Mouse (Mus musculus) lung, embryonic 15.5 days (tissue): ENCODE measurements around the gene Trip4. TPM values are rescaled to one million over a fixed set of nuclear protein-coding genes. Genes with fewer than 3 reads are reported as not detected.

Source experiments
- ATAC-seq: fragments of 200-750 bp; cut with Nextera tagmentation; 2 replicates; pipeline ENCODE4 v1.8.0; 2017; ENCODE audit warnings: moderate number of reproducible peaks, borderline replicate concordance; ENCODE audit not compliant: low FRiP score, low TSS enrichment; ENCODE audit errors: extremely low read depth
- H3K27ac ChIP-seq: fragments of 300-500 bp; sonication (generic); 2 replicates; pipeline ENCODE4 v1.5.1; 2015; ENCODE audit warnings: moderate library complexity, mild to moderate bottlenecking, inconsistent platforms
- H3K27me3 ChIP-seq: fragments of 300-500 bp; sonication (generic); 2 replicates; pipeline ENCODE4 v1.6.1; 2015; ENCODE audit warnings: inconsistent platforms
- H3K36me3 ChIP-seq: fragments of 300-500 bp; sonication (generic); 2 replicates; pipeline ENCODE4 v1.6.1; 2015; ENCODE audit warnings: inconsistent platforms
- H3K4me1 ChIP-seq: fragments of 300-500 bp; sonication (generic); 2 replicates; pipeline ENCODE4 v1.6.1; 2015; ENCODE audit warnings: inconsistent platforms
- H3K4me2 ChIP-seq: fragments of 300-500 bp; sonication (generic); 2 replicates; pipeline ENCODE4 v1.6.1; 2015; ENCODE audit warnings: inconsistent platforms, mild to moderate bottlenecking, moderate library complexity
- H3K4me3 ChIP-seq: fragments of 300-500 bp; sonication (generic); 2 replicates; pipeline ENCODE4 v1.5.1; 2015; ENCODE audit warnings: mild to moderate bottlenecking, inconsistent platforms
- H3K9ac ChIP-seq: fragments of 300-500 bp; sonication (generic); 2 replicates; pipeline ENCODE4 v1.6.1; 2015; ENCODE audit warnings: inconsistent platforms
- H3K9me3 ChIP-seq: fragments of 300-500 bp; sonication (generic); 2 replicates; pipeline ENCODE4 v1.6.1; 2016; ENCODE audit warnings: inconsistent platforms
- WGBS: fragments of 180-500 bp; shearing (Covaris S2); methylation state at CpG from one replicate; pipeline ENCODE4 v1.1.7; 2015; 5-methylcytosine and 5-hydroxymethylcytosine counted together
- polyA plus RNA-seq: library from polyadenylated mRNA; unstranded; fragments of >200 nt; fragmentation: Nextera tagmentation; extraction: Ambion mirVana; gene quantifications from 2 replicates; pipeline ENCODE4 v1.2.1, GENCODE M21; 2015

The Trip4 gene
- polyA plus RNA-seq, 1 experiment from 2014 or later = 32.3 TPM

- Histone ChIP-seq H3K9me3 (no peaks in the 10 kb centered on the region), H3K4me3 (no peak overlapping the region), H3K9ac (no peak overlapping the region), H3K27ac (no peak overlapping the region), H3K4me2 (no peak overlapping the region), H3K27me3 (no peaks in the 10 kb centered on the region), H3K36me3 (no peaks in the 10 kb centered on the region), H3K4me1 (peaks cover 37% of the 10 kb centered on the region)
- WGBS = 84% methylated on average over 4 of the region's 4 CpGs
- no peak for ATAC-seq
Measured at GRCm38 (mm10) chr9:65822011-65822410, 86.6 kb downstream of the Trip4 start.

GRCm38 (mm10) chr9:65820301-65820700 lies 88.3 kb downstream of the Trip4 start:
- ATAC-seq = no peak

GRCm38 (mm10) chr9:65818402-65818801 lies 90.2 kb downstream of the Trip4 start:
- no peaks in the 10 kb centered on the region; the same call in 1 of the 2 replicates for H3K9me3 ChIP-seq
- no peak overlapping the region for H3K4me3 ChIP-seq
- no peak overlapping the region for H3K4me2 ChIP-seq
- no peak overlapping the region for H3K9ac ChIP-seq
- H3K27ac ChIP-seq = no peak overlapping the region
- WGBS = 88% methylated on average over 2 of the region's 2 CpGs
- no peak for ATAC-seq
- H3K36me3 ChIP-seq = no peaks in the 10 kb centered on the region; the same call in 1 of the 2 replicates
- no peaks in the 10 kb centered on the region for H3K27me3 ChIP-seq
- peaks cover 8% of the 10 kb centered on the region for H3K4me1 ChIP-seq

More at GRCm38 (mm10) chr9:65820301-65820700, 88.3 kb downstream of the Trip4 start:
- 70% methylated on average over 2 of the region's 2 CpGs for WGBS
- H3K27ac ChIP-seq = no peak overlapping the region; the same call in 1 of the 2 replicates
- H3K4me1 ChIP-seq = peaks cover 24% of the 10 kb centered on the region
- no peaks in the 10 kb centered on the region; the same call in 1 of the 2 replicates for H3K36me3 ChIP-seq
- no peak overlapping the region for H3K4me2 ChIP-seq
- no peaks in the 10 kb centered on the region; the same call in 1 of the 2 replicates for H3K9me3 ChIP-seq
- no peaks in the 10 kb centered on the region for H3K27me3 ChIP-seq
- H3K9ac ChIP-seq = no peak overlapping the region
- H3K4me3 ChIP-seq = no peak overlapping the region

GRCm38 (mm10) chr9:65812841-65813240 lies 95.8 kb downstream of the Trip4 start:
- Histone ChIP-seq H3K4me2 (no peak overlapping the region), H3K27ac (no peak overlapping the region)

GRCm38 (mm10) chr9:65811784-65812183 lies 96.8 kb downstream of the Trip4 start:
- no peak overlapping the region for H3K4me3 ChIP-seq

More at GRCm38 (mm10) chr9:65812841-65813240, 95.8 kb downstream of the Trip4 start:
- H3K36me3 ChIP-seq = no peaks in the 10 kb centered on the region; the same call in 1 of the 2 replicates
- WGBS = 47% methylated on average over 2 of the region's 2 CpGs
- 0 out of 2 replicates have a peak, but pooled peaks cover 5% of the 10 kb centered on the region for H3K4me1 ChIP-seq
- no peaks in the 10 kb centered on the region; the same call in 1 of the 2 replicates for H3K9me3 ChIP-seq
- no peak overlapping the region for H3K4me3 ChIP-seq
- no peaks in the 10 kb centered on the region for H3K27me3 ChIP-seq
- H3K9ac ChIP-seq = no peak overlapping the region
- no peak for ATAC-seq

GRCm38 (mm10) chr9:65807818-65808217 lies 100.8 kb downstream of the Trip4 start:
- Histone ChIP-seq H3K36me3 (no peaks in the 10 kb centered on the region), H3K9ac (no peak overlapping the region), H3K27me3 (no peaks in the 10 kb centered on the region), H3K9me3 (no peaks in the 10 kb centered on the region), H3K27ac (no peak overlapping the region), H3K4me1 (no peaks in the 10 kb centered on the region), H3K4me3 (no peak overlapping the region), H3K4me2 (no peak overlapping the region)
- WGBS = 67% methylated on average over 1 of the region's 1 CpGs
- no peak for ATAC-seq

More at GRCm38 (mm10) chr9:65811784-65812183, 96.8 kb downstream of the Trip4 start:
- Histone ChIP-seq H3K9ac (no peak overlapping the region), H3K27me3 (no peaks in the 10 kb centered on the region), H3K27ac (no peak overlapping the region), H3K4me1 (0 out of 2 replicates have a peak, but pooled peaks cover 5% of the 10 kb centered on the region), H3K9me3 (no peaks in the 10 kb centered on the region; the same call in 1 of the 2 replicates), H3K4me2 (no peak overlapping the region), H3K36me3 (no peaks in the 10 kb centered on the region; the same call in 1 of the 2 replicates)
- ATAC-seq = no peak
- WGBS = 88% methylated on average over 1 of the region's 1 CpGs

GRCm38 (mm10) chr9:65807251-65807650 lies 101.3 kb downstream of the Trip4 start:
- no peaks in the 10 kb centered on the region for H3K27me3 ChIP-seq
- no peak overlapping the region for H3K4me2 ChIP-seq
- no peak overlapping the region for H3K27ac ChIP-seq
- no peaks in the 10 kb centered on the region for H3K36me3 ChIP-seq
- no peak overlapping the region for H3K4me3 ChIP-seq
- ATAC-seq = no peak
- 63% methylated on average over 5 of the region's 5 CpGs for WGBS
- H3K9me3 ChIP-seq = no peaks in the 10 kb centered on the region
- H3K4me1 ChIP-seq = no peaks in the 10 kb centered on the region
- H3K9ac ChIP-seq = no peak overlapping the region

GRCm38 (mm10) chr9:65799770-65800169 lies 108.8 kb downstream of the Trip4 start:
- no peak for ATAC-seq
- 71% methylated on average over 4 of the region's 4 CpGs for WGBS
- Histone ChIP-seq H3K4me3 (no peak overlapping the region), H3K4me1 (no peaks in the 10 kb centered on the region; the same call in 1 of the 2 replicates), H3K4me2 (no peak overlapping the region), H3K27me3 (no peaks in the 10 kb centered on the region), H3K9ac (no peak overlapping the region), H3K9me3 (no peaks in the 10 kb centered on the region), H3K27ac (no peak overlapping the region), H3K36me3 (0 out of 2 replicates have a peak, but pooled peaks cover under 1% of the 10 kb centered on the region)

- H3K27ac ChIP-seq = no peak overlapping the region
- no peak overlapping the region for H3K4me2 ChIP-seq
- H3K4me3 ChIP-seq = no peak overlapping the region
- no peak overlapping the region for H3K9ac ChIP-seq
- H3K9me3 ChIP-seq = no peaks in the 10 kb centered on the region
- peaks cover 14% of the 10 kb centered on the region; the same call in 1 of the 2 replicates for H3K36me3 ChIP-seq
- no peak for ATAC-seq
- H3K4me1 ChIP-seq = peaks cover 17% of the 10 kb centered on the region
- H3K27me3 ChIP-seq = no peaks in the 10 kb centered on the region
- WGBS = 91% methylated on average over 2 of the region's 2 CpGs
Measured at GRCm38 (mm10) chr9:65795651-65796050, 112.9 kb downstream of the Trip4 start.

GRCm38 (mm10) chr9:65794313-65794712 lies 114.3 kb downstream of the Trip4 start:
- Histone ChIP-seq H3K9me3 (no peaks in the 10 kb centered on the region), H3K4me1 (peaks cover 20% of the 10 kb centered on the region), H3K36me3 (peaks cover 14% of the 10 kb centered on the region; the same call in 1 of the 2 replicates), H3K4me2 (no peak overlapping the region), H3K27ac (no peak overlapping the region), H3K9ac (no peak overlapping the region), H3K4me3 (no peak overlapping the region), H3K27me3 (no peaks in the 10 kb centered on the region)
- ATAC-seq = no peak
- 86% methylated on average over 7 of the region's 7 CpGs for WGBS

GRCm38 (mm10) chr9:65793506-65793905 lies 115.1 kb downstream of the Trip4 start:
- peaks cover 22% of the 10 kb centered on the region for H3K4me1 ChIP-seq
- H3K4me3 ChIP-seq = no peak overlapping the region
- H3K9me3 ChIP-seq = no peaks in the 10 kb centered on the region
- H3K27me3 ChIP-seq = no peaks in the 10 kb centered on the region
- H3K27ac ChIP-seq = no peak overlapping the region
- no peak overlapping the region for H3K4me2 ChIP-seq
- no peak overlapping the region for H3K9ac ChIP-seq
- ATAC-seq = no peak
- whole genome bisulfite sequencing = 87% methylated on average over 3 of the region's 3 CpGs
- H3K36me3 ChIP-seq = peaks cover 14% of the 10 kb centered on the region; the same call in 1 of the 2 replicates

GRCm38 (mm10) chr9:65793086-65793485 lies 115.5 kb downstream of the Trip4 start:
- H3K9ac ChIP-seq = no peak overlapping the region
- no peak overlapping the region for H3K4me3 ChIP-seq
- 72% methylated on average over 3 of the region's 3 CpGs for WGBS
- no peaks in the 10 kb centered on the region for H3K27me3 ChIP-seq
- peaks cover 14% of the 10 kb centered on the region; the same call in 1 of the 2 replicates for H3K36me3 ChIP-seq
- ATAC-seq = no peak
- no peak overlapping the region for H3K4me2 ChIP-seq
- no peaks in the 10 kb centered on the region for H3K9me3 ChIP-seq
- H3K27ac ChIP-seq = no peak overlapping the region
- peaks cover 22% of the 10 kb centered on the region for H3K4me1 ChIP-seq
